In genomic region chr13:74245214-74245898, GRCm38 (mm10) we compare ENCODE assay signal across 8 mouse cellular contexts. TPM values are rescaled to one million over a fixed set of nuclear protein-coding genes. Genes with fewer than 3 reads are reported as not detected.
DNase-seq lines count a peak whose midpoint lies in the region; ATAC-seq and TF ChIP-seq lines count a peak whose summit lies in the region.

No protein-coding gene starts in this region.

- H3K36me3 ChIP-seq in hindbrain, postnatal 0 days (ENCODE audit: insufficient read depth, low read length), result no peaks in the 10 kb centered on the region

- H3K4me1 ChIP-seq in hindbrain, postnatal 0 days (ENCODE audit: insufficient read depth, low read length), result 0 out of 2 replicates have a peak, but pooled peaks cover 8% of the 10 kb centered on the region

- DNase-seq in WW6 (ENCODE audit: low read depth, low spot score), result peak; percentile 18
- DNase-seq in embryo, embryonic 10.5 days (ENCODE audit: low spot score), result peak; percentile 86
- peak; percentile 69 for DNase-seq in gastrocnemius, postnatal 14 days
- DNase-seq in hindbrain, postnatal 0 days (ENCODE audit: low spot score), result peak; percentile 90
- peak; percentile 20 to 64 for DNase-seq in left cerebral cortex, adult 8-10 months (ENCODE audit: low spot score in 2 of 2)
- peak; percentile 58 for DNase-seq in right cerebral cortex, postnatal 4 days
- DNase-seq in spleen, adult 18-20 months, result no peak

- H3K4me3 ChIP-seq in hindbrain, postnatal 0 days (ENCODE audit: low read length), result no peak overlapping the region

- peak; percentile 97 for ATAC-seq in hindbrain, postnatal 0 days
- peak; percentile 72 for ATAC-seq in megakaryocyte progenitor cell, adult 5-6 weeks (replicated peaks; ENCODE audit: poor library complexity)

- no peaks in the 10 kb centered on the region for H3K27me3 ChIP-seq in hindbrain, postnatal 0 days (ENCODE audit: insufficient read depth, low read length)

- H3K4me2 ChIP-seq in hindbrain, postnatal 0 days (ENCODE audit: low read depth, low read length), result peak overlapping the region; percentile 50

- H3K27ac ChIP-seq in hindbrain, postnatal 0 days, result peak overlapping the region; percentile 5; the same call in 1 of the 2 replicates

- no peak for TF ChIP-seq CTCF in hindbrain, postnatal 0 days (IDR thresholded peaks at IDR 0.05; ENCODE audit: low read depth)

- no peaks in the 10 kb centered on the region for H3K9me3 ChIP-seq in hindbrain, postnatal 0 days (ENCODE audit: low read length)

- H3K9ac ChIP-seq in hindbrain, postnatal 0 days (replicated peaks; ENCODE audit: low read length), result no peak overlapping the region

- intact Hi-C loops in gastrocnemius, postnatal 14 days (cut with DNase I; ENCODE audit: low total_unique reads), result no loop called here

- 18% methylated on average over 17 of the region's 17 CpGs for WGBS in hindbrain, postnatal 0 days

RNA-seq across cellular contexts. Expression of gene Exoc3, which starts 36.8 kb away (rescaled TPM):
- total RNA-seq in gastrocnemius, postnatal 14 days (2021), result 10 to 100 TPM; 28.3 to 30.5 TPM
- 79.5 and 110 TPM in 2 replicates for total RNA-seq in hindbrain, postnatal 0 days (2014; rRNA removed)
- 110 and 111 TPM in 2 replicates for polyA plus RNA-seq in hindbrain, postnatal 0 days (2015; fragmentation: Nextera tagmentation; extraction: Ambion mirVana)
- total RNA-seq in left cerebral cortex, adult 8-10 months (2022), result 10 to 100 TPM; 76.1 to 77.0 (median 76.6) TPM
- total RNA-seq in megakaryocyte progenitor cell, adult 5-6 weeks (2015), result 19.5 and 24.5 TPM in 2 replicates
- total RNA-seq in megakaryocyte progenitor cell, adult 5-6 weeks (2017), result 27.9 and 43.2 TPM in 2 replicates

RNA-seq across cellular contexts. Expression of gene Ahrr, which starts 46.8 kb away (rescaled TPM):
- under 1 TPM; 0.04 to 0.25 TPM for total RNA-seq in gastrocnemius, postnatal 14 days (2021)
- 0.99 and 3.3 TPM in 2 replicates for total RNA-seq in hindbrain, postnatal 0 days (2014; rRNA removed)
- 0.45 and 0.54 TPM in 2 replicates for polyA plus RNA-seq in hindbrain, postnatal 0 days (2015; fragmentation: Nextera tagmentation; extraction: Ambion mirVana)
- 1 to 10 TPM in 3 of 4 experiments, under 1 TPM in 1; 0.85 to 2.0 (median 1.2) TPM for total RNA-seq in left cerebral cortex, adult 8-10 months (2022)
- 0.02 and 0.51 TPM in 2 replicates for total RNA-seq in megakaryocyte progenitor cell, adult 5-6 weeks (2015)
- 0.25 and 0.34 TPM in 2 replicates for total RNA-seq in megakaryocyte progenitor cell, adult 5-6 weeks (2017)

Comparison
In these comparisons a context has a peak if more than half of its experiments do, and no peak if none do; other contexts are left out.
1. DNase-seq: peak in WW6 (single experiment), embryo, embryonic 10.5 days (single experiment), gastrocnemius, postnatal 14 days (single experiment), hindbrain, postnatal 0 days (single experiment), left cerebral cortex, adult 8-10 months (2 of 2) and right cerebral cortex, postnatal 4 days (single experiment); none in spleen, adult 18-20 months (0 of 2).